Mouse (Mus musculus): Measurements from ENCODE around the gene Msrb1.
"Not testable (repeated sequence)": the region's sequence is repeated elsewhere in the genome, so short reads cannot be mapped to it uniquely, and the experiment has no call there.

The Msrb1 gene

GRCm38 (mm10) chr17:24720616-24721015 lies 15.8 kb upstream of the Msrb1 start:
- not testable (repeated sequence) for DNase-seq

- DNase-seq = not testable (repeated sequence)
These were observed 15.0 kb upstream of the Msrb1 start for GRCm38 (mm10) chr17:24721383-24721955.

DNA sequence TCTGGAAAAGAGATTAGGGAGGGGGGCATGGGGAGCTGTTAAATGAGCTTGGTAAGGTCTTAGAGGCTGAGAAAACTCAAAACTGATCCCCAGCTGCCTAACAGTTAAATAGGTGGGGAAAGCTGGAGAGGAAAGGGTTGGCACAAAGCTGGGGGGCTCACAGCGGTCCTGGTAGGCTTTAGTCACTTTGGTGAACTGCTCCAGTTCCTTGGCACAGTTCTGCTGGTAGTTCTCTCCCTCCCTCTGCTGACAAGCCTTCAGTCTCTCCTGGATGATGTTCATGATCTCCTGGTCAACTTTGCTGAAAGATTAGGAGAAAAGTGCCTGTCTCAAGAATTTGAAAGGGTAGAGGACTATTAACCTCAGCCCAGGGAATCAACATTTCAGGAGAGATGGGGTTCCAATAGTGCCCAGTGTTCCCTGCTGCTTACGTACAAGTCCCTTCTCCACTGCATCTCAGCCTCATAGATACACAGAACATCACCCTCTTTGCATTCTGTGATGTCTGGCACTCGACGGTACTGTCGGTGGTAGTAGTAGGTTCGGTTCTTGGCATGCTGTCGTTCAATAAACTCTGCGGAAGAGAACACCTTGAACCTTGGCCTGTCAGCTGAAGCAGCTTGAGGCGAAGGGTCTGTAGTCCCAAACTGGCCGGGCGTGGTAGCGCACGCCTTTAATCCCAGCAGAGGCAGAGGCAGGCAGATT lies 14.1 kb upstream of the Msrb1 start:
- no peak for DNase-seq

- DNase-seq = no peak
These were observed 13.1 kb upstream of the Msrb1 start for GRCm38 (mm10) chr17:24723122-24723880.

DNA sequence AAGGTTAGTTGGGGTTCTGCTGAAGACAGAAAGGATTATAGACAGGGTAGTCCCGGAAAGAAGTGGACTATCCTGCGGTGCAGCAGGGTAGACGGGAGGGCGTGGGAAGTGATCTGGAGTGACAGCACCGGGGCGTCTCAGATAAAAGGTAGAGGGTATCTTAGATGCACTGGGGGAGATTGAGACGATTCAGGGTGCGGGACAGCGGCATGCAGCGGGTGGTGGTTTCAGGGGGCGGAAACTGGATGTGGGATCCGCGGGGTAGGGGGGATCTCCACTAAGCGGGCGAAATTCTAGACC lies 12.6 kb upstream of the Msrb1 start:
- no peak for DNase-seq

- peak; percentile 95 to 98 for DNase-seq
These were observed 12.3 kb upstream of the Msrb1 start, which contains the start of gene Ndufb10 for GRCm38 (mm10) chr17:24724184-24724583. Ndufb10 (minus strand) TSS chr17:24724478.

GRCm38 (mm10) chr17:24725637-24726390 lies 10.6 kb upstream of the Msrb1 start:
- DNase-seq = no peak

GRCm38 (mm10) chr17:24727618-24728017 lies 8.8 kb upstream of the Msrb1 start, which contains the start of gene Rpl3l:
Rpl3l (plus strand) TSS chr17:24727820.
- no peak for DNase-seq

- no peak for DNase-seq
These were observed 8.3 kb upstream of the Msrb1 start for GRCm38 (mm10) chr17:24728184-24728583.

DNA sequence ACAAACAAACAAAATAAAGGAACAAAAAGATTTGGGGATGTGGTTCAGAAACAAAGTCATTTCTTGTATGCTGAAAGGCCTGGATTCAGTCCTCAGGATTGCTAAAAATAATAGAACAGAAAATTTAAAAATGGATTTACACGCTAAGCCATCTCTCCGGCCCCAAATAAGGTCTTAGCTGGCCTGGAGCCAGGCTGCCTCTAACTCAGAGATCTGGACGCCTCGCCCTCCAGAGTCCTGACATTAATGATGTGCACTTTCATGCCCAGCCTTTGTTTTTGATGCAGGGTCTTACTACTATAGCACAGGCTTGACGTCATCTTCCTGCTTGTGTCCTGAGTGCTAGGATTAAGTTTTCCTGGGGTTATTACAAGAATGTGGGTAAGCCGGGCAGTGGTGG lies 7.4 kb upstream of the Msrb1 start:
- DNase-seq = no peak

- DNase-seq = no peak
These were observed 5.7 kb upstream of the Msrb1 start for GRCm38 (mm10) chr17:24730787-24731186.

DNA sequence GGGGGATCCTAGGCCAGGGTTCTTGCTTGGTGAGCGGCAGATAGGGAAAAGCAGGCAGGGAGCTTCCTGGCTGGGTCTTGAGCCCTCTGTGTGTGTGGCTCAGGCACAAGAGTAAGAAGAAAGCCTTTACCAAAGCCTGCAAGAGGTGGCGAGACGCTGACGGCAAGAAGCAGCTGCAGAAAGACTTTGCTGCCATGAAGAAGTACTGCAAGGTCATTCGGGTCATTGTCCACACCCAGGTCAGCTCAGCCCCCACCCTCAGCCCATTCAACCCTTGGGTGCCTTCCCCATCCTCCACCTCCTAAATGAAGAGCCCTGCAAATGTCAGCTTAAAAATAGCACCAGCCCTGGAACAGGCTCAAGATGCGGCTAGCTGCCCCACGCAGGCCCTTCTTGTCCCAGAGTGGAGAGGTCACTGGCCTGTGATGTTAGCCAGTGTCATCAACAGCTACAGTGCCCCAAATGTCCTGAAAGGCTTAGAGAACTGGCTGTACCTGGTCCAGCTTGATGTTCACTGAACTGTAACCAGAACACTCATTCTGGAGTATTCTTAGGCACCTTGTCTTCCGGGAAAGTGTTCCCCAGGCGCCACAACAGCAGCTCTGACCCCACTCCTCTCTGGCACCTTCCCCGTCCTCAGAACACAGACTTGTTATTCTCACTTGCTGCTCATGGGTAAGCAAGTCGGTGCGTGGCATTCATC lies 4.1 kb upstream of the Msrb1 start:
- peak in 1 of 2 experiments; percentile 49 for DNase-seq

DNA sequence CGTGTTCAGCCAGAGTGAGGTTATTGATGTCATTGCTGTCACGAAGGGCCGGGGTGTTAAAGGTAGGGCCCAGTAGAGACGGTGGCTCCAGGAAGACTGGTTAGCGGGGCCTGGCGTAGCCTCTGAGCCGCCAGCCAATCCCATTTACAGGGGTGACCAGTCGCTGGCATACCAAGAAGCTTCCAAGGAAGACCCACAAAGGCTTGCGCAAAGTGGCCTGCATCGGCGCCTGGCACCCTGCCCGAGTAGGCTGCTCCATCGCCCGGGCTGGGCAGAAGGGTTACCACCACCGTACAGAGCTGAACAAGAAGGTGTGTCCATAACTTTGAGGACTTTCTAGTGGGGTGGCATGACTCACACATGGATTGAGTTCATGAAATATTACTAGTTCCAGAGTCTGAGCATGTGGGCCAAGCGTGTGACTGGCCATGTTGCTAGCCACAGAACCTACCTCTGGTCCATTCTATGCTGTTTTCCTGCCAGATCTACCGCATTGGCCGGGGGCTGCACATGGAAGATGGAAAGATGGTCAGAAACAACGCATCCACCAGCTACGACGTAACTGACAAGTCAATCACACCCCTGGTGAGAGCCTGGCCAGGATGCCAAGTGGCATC lies 2.9 kb upstream of the Msrb1 start:
- no peak for DNase-seq

DNA sequence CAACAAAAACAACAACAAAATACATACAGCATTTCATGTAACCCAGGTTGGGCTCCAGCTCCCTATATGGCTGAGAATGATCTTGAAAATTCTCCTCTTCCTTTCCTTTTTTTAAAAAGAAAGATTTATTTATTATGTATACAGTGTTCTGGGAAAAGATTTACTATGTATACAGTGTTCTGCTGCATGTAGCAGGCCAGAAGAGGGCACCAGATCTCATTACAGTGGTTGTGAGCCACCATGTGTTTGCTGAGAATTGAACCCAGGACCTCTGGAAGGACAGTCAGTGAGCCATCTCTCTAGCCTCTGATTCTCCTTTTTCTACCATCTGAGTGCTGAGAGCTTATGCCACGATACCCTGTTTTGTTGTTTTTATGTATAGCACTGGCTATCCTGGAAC lies 1.9 kb upstream of the Msrb1 start:
- no peak for DNase-seq

DNA sequence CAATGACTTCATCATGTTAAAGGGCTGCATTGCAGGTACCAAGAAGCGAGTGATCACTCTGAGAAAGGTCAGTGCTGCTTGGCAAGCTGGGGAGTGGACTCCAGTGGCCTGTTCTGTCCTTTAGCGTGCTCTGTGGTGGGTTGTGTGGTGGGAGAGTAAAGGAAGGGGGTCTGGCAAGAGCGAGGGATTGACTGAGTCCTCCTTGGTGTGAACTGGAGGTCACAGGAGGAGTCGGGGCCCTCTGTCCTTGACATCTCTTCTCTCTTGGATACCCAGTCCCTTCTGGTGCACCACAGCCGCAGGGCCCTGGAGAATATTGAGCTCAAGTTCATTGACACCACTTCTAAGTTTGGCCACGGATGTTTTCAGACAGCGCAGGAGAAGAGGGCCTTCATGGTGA lies 996 bp upstream of the Msrb1 start:
- no peak for DNase-seq

GRCm38 (mm10) chr17:24737135-24737810 lies 831 bp downstream of the Msrb1 start:
- DNase-seq = peak; percentile 65 to 72

DNA sequence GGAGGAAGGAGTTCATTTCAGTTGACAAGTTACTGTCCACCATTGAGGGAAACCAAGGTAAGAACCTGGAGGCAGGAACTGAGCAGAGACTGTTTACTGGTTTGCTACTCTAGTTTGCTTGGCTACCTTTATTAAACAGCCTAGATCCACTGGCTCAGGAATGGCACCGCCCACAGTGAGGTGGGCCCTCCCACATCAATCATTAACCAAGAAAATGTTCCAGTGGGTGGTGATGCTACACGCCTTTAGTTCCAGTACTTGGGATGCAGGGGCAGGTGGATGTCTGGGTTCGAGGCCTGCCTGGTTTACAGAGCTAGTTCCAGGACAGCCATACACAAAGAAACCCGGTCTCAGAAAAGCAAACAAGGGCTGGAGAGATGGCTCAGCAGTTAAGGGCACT lies 1.8 kb downstream of the Msrb1 start:
- peak; percentile 82 to 89 for DNase-seq

DNA sequence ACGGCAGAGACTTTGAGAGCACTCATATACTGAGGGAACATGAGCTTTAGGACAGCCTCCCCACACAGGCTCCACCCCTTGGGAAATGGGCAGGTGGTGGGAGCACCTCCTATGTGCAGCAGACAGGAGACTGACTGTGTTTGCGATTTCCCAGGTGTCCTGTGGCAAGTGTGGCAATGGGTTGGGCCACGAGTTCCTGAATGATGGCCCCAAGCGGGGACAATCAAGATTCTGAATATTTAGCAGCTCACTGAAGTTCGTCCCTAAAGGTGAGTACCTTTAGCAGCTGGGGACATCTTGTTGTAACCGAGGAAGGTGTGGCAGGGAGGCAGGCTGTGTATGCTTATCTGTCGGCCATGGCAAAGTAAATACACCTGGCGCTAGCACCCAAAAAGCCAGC lies 3.5 kb downstream of the Msrb1 start:
- DNase-seq = no peak

DNA sequence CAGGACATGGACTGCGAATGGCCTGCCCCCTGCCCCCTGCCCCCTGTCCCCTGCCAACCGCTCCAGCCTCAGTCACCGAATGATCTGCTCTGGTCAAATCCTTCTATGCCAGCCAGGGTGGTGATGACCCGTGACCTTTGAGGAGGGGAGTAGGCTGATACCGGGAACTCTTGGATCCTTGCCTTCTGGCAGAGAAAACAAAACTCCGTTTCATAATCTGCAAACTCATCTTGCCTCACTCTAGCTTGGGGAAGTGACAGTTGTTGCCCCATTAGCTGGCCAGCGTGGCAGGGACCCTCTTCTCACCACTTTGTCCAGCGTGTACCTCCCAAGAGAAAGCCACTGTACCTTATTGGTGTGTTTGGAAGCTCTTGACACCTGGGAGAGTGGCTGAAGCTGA lies 5.9 kb downstream of the Msrb1 start:
- DNase-seq = no peak

DNA sequence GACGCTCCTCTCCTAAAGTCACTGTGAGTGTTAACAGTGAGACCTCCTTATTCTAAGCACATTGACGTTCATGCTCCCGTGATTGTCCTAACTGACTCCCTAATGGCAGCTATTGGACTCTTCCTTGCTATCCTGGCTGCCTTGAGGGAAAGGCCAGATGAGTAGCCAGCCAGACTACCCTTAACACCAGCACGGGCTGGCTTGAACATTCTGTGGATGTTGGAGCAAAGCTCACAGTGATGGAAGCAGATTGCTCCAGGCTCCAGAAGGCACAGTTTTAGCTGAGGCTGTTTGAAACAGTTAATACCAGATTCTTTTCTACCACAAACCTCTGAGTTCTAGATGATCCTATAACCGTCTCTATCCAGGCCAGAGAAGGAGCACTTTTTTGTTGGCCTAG lies 7.5 kb downstream of the Msrb1 start:
- DNase-seq = no peak

GRCm38 (mm10) chr17:24744381-24744780 lies 7.9 kb downstream of the Msrb1 start:
- no peak for DNase-seq
